Mouse (Mus musculus): Measurements from ENCODE around the gene Gm4491. TPM values are rescaled to one million over a fixed set of nuclear protein-coding genes. Genes with fewer than 3 reads are reported as not detected.

Gene Gm4491
- not detected in 2 replicates for polyA plus RNA-seq (2014; fragmentation: Nextera tagmentation; extraction: Ambion mirVana)

GRCm38 (mm10) chr14:57115823-57116544, at the start of gene Gm4491:
Gm4491 (minus strand) TSS chr14:57115883.
- Histone ChIP-seq H3K9ac (ENCODE audit: low read depth, low read length) (no peak within 1 kb of the TSS), H3K9me3 (ENCODE audit: control insufficient read depth, low read length) (no peaks in the 10 kb centered on the region), H3K4me2 (replicated peaks; ENCODE audit: low read depth, low read length) (0 out of 2 replicates have a peak within 1 kb of the TSS, but pooled peaks have one; percentile 1), H3K27me3 (ENCODE audit: control insufficient read depth, insufficient read depth, low read length) (no peaks in the 10 kb centered on the region), H3K27ac (ENCODE audit: low read depth, low read length) (no peak within 1 kb of the TSS), H3K36me3 (ENCODE audit: control insufficient read depth, insufficient read depth, low read length) (no peaks in the 10 kb centered on the region), H3K4me1 (replicated peaks; ENCODE audit: control insufficient read depth, insufficient read depth, low read length) (peaks cover 7% of the 10 kb centered on the region; the same call in 1 of the 2 replicates), H3K4me3 (ENCODE audit: low read depth, low read length) (no peak within 1 kb of the TSS)
- WGBS: 10% methylated on average over 13 of the region's 13 CpGs
- ATAC-seq (ENCODE audit: low FRiP score) (peak; percentile 68), DNase-seq (ENCODE audit: low spot score) (peak; percentile 62)

DNA sequence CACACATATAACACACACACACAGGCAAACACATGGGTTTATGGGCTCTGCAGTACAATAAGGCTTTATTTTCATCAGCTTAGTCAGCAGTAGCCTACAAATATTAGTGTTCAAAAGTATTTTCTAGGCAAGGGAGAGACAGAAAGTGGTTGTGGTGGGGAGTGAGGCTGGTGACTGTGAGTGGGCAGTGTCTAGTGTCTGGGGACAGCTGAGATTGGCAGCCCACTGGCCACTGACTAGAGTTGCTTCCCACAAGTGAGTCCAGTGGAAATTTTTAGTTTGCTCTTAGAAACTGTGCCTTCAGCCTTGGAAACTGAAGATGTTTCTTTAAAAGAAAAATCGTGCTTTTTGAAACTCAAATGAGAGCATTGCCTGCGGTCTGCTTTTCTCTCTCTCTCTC, 46.1 kb upstream of the Gm4491 start:
- Histone ChIP-seq H3K27me3 (ENCODE audit: control insufficient read depth, insufficient read depth, low read length) (no peaks in the 10 kb centered on the region), H3K27ac (ENCODE audit: low read depth, low read length) (no peak overlapping the region), H3K9ac (ENCODE audit: low read depth, low read length) (no peak overlapping the region), H3K4me3 (ENCODE audit: low read depth, low read length) (no peak overlapping the region), H3K9me3 (ENCODE audit: control insufficient read depth, low read length) (no peaks in the 10 kb centered on the region), H3K4me2 (replicated peaks; ENCODE audit: low read depth, low read length) (no peak overlapping the region), H3K4me1 (replicated peaks; ENCODE audit: control insufficient read depth, insufficient read depth, low read length) (no peaks in the 10 kb centered on the region), H3K36me3 (ENCODE audit: control insufficient read depth, insufficient read depth, low read length) (no peaks in the 10 kb centered on the region)
- DNase-seq (ENCODE audit: low spot score) (no peak), ATAC-seq (ENCODE audit: low FRiP score) (no peak)
- 41% methylated on average over 2 of the region's 2 CpGs for WGBS

DNA sequence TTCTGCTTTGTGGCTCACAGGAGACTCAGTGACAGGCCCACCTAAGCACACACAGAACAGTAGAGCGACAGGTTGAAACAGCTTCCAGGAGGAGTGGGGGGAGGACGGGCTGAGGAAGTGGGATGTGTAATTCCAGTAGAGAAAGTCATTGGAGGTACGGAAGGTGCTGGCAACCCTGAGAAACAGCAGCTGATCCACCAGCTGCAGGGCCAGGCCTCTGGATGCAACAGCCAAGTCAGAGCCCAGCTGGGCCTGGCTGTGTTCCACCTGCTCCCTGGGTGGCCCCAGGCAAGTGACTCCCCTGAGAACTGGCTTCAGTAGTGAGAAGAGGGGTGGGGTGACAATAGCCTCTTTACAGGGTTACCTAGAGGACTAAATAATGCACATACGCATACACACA, 45.5 kb upstream of the Gm4491 start:
- no peaks in the 10 kb centered on the region for H3K36me3 ChIP-seq (ENCODE audit: control insufficient read depth, insufficient read depth, low read length)
- no peak overlapping the region for H3K27ac ChIP-seq (ENCODE audit: low read depth, low read length)
- no peaks in the 10 kb centered on the region for H3K4me1 ChIP-seq (replicated peaks; ENCODE audit: control insufficient read depth, insufficient read depth, low read length)
- H3K4me3 ChIP-seq (ENCODE audit: low read depth, low read length): no peak overlapping the region
- no peaks in the 10 kb centered on the region for H3K27me3 ChIP-seq (ENCODE audit: control insufficient read depth, insufficient read depth, low read length)
- H3K4me2 ChIP-seq (replicated peaks; ENCODE audit: low read depth, low read length): no peak overlapping the region
- ATAC-seq (ENCODE audit: low FRiP score) (no peak), DNase-seq (ENCODE audit: low spot score) (no peak)
- H3K9ac ChIP-seq (ENCODE audit: low read depth, low read length): no peak overlapping the region
- H3K9me3 ChIP-seq (ENCODE audit: control insufficient read depth, low read length): no peaks in the 10 kb centered on the region
- WGBS: 67% methylated on average over 4 of the region's 4 CpGs

GRCm38 (mm10) chr14:57154916-57155315, 39.2 kb upstream of the Gm4491 start:
- no peak for DNase-seq (ENCODE audit: low spot score)
- ATAC-seq (ENCODE audit: low FRiP score): no peak
- no peak overlapping the region for H3K27ac ChIP-seq (ENCODE audit: low read depth, low read length)
- 0 out of 2 replicates have a peak, but pooled peaks cover 2% of the 10 kb centered on the region for H3K4me1 ChIP-seq (replicated peaks; ENCODE audit: control insufficient read depth, insufficient read depth, low read length)
- no peak overlapping the region for H3K4me3 ChIP-seq (ENCODE audit: low read depth, low read length)
- no peaks in the 10 kb centered on the region for H3K9me3 ChIP-seq (ENCODE audit: control insufficient read depth, low read length)
- H3K4me2 ChIP-seq (replicated peaks; ENCODE audit: low read depth, low read length): no peak overlapping the region
- WGBS: 49% methylated on average over 6 of the region's 6 CpGs
- no peak overlapping the region for H3K9ac ChIP-seq (ENCODE audit: low read depth, low read length)
- H3K27me3 ChIP-seq (ENCODE audit: control insufficient read depth, insufficient read depth, low read length): no peaks in the 10 kb centered on the region
- no peaks in the 10 kb centered on the region for H3K36me3 ChIP-seq (ENCODE audit: control insufficient read depth, insufficient read depth, low read length)

DNA sequence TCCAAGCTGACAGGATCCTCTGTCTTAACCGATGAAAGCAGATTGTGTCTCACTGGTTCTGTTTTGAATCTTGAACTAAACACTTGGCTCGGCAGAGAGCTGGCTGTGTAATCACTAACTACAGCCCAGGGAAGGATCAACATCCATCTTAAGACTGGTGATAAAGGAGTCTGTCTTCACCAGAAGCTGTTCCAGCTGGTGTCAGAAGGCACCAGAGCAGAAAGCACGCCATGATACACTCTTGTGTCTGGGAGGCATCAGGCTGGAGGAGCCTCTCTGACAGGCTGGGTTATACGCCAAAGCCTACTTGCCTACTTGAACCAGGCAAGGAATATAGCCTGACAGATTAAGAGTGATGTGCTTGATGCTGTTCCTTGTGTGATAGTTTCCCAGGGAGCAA, 30.1 kb upstream of the Gm4491 start:
- WGBS: 54% methylated on average over 4 of the region's 4 CpGs
- H3K9ac ChIP-seq (ENCODE audit: low read depth, low read length): no peak overlapping the region
- no peaks in the 10 kb centered on the region for H3K9me3 ChIP-seq (ENCODE audit: control insufficient read depth, low read length)
- no peak overlapping the region for H3K4me3 ChIP-seq (ENCODE audit: low read depth, low read length)
- no peak overlapping the region for H3K27ac ChIP-seq (ENCODE audit: low read depth, low read length)
- DNase-seq (ENCODE audit: low spot score) (no peak), ATAC-seq (ENCODE audit: low FRiP score) (no peak)
- H3K4me2 ChIP-seq (replicated peaks; ENCODE audit: low read depth, low read length): no peak overlapping the region
- H3K36me3 ChIP-seq (ENCODE audit: control insufficient read depth, insufficient read depth, low read length): no peaks in the 10 kb centered on the region
- H3K27me3 ChIP-seq (ENCODE audit: control insufficient read depth, insufficient read depth, low read length): no peaks in the 10 kb centered on the region
- H3K4me1 ChIP-seq (replicated peaks; ENCODE audit: control insufficient read depth, insufficient read depth, low read length): no peaks in the 10 kb centered on the region

- peaks cover 27% of the 10 kb centered on the region for H3K27me3 ChIP-seq (ENCODE audit: control insufficient read depth, insufficient read depth, low read length)
These were observed 19.6 kb upstream of the Gm4491 start for GRCm38 (mm10) chr14:57135265-57135664.

DNA sequence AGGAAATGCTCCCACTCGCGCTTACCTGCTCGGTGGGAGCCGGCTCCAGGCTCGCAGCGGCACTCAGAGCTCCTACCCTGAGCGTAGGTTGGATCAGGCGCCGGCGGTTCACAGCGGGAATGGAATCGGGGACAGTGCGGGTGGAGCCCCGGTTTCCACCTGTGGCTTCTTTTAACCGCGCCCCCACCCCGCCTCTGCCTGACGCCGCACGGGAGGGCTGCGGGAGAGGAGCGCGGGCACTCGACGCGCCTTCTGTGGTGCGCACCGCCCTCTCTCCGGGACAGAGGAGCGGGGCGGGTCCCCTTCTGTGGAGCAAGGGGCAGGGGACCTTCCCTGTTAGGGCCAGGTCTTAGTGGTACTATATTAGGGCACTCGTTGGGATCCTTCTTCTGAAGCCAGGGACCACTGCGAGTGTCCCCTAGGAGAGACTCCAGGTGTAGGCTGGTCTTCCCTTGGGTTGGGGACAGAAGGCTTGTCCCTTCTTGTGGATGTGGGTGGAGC, 17.5 kb upstream of the Gm4491 start, which contains the start of gene Gjb6:
Gene Gjb6, minus strand, starts transcription at position 451 of the 501 bp plus-strand sequence.
- H3K4me3 ChIP-seq (ENCODE audit: low read depth, low read length): peak within 1 kb of the TSS; percentile 31
- no peaks in the 10 kb centered on the region for H3K9me3 ChIP-seq (ENCODE audit: control insufficient read depth, low read length)
- H3K4me2 ChIP-seq (replicated peaks; ENCODE audit: low read depth, low read length): peak within 1 kb of the TSS; percentile 60
- no peak for ATAC-seq (ENCODE audit: low FRiP score)
- H3K36me3 ChIP-seq (ENCODE audit: control insufficient read depth, insufficient read depth, low read length): no peaks in the 10 kb centered on the region
- DNase-seq (ENCODE audit: low spot score): peak; percentile 33
- peaks cover 27% of the 10 kb centered on the region for H3K27me3 ChIP-seq (ENCODE audit: control insufficient read depth, insufficient read depth, low read length)
- WGBS: under 1% methylated on average over 33 of the region's 33 CpGs
- no peak within 1 kb of the TSS for H3K27ac ChIP-seq (ENCODE audit: low read depth, low read length)
- H3K4me1 ChIP-seq (replicated peaks; ENCODE audit: control insufficient read depth, insufficient read depth, low read length): peaks cover 6% of the 10 kb centered on the region; the same call in 1 of the 2 replicates
- H3K9ac ChIP-seq (ENCODE audit: low read depth, low read length): no peak within 1 kb of the TSS

More at GRCm38 (mm10) chr14:57135265-57135664, 19.6 kb upstream of the Gm4491 start:
- 29% methylated on average over 8 of the region's 8 CpGs for WGBS
- Histone ChIP-seq H3K36me3 (ENCODE audit: control insufficient read depth, insufficient read depth, low read length) (no peaks in the 10 kb centered on the region), H3K9me3 (ENCODE audit: control insufficient read depth, low read length) (no peaks in the 10 kb centered on the region), H3K4me3 (ENCODE audit: low read depth, low read length) (no peak overlapping the region), H3K27ac (ENCODE audit: low read depth, low read length) (no peak overlapping the region), H3K4me1 (replicated peaks; ENCODE audit: control insufficient read depth, insufficient read depth, low read length) (peaks cover 6% of the 10 kb centered on the region; the same call in 1 of the 2 replicates), H3K9ac (ENCODE audit: low read depth, low read length) (no peak overlapping the region), H3K4me2 (replicated peaks; ENCODE audit: low read depth, low read length) (no peak overlapping the region)
- ATAC-seq (ENCODE audit: low FRiP score) (no peak), DNase-seq (ENCODE audit: low spot score) (no peak)

DNA sequence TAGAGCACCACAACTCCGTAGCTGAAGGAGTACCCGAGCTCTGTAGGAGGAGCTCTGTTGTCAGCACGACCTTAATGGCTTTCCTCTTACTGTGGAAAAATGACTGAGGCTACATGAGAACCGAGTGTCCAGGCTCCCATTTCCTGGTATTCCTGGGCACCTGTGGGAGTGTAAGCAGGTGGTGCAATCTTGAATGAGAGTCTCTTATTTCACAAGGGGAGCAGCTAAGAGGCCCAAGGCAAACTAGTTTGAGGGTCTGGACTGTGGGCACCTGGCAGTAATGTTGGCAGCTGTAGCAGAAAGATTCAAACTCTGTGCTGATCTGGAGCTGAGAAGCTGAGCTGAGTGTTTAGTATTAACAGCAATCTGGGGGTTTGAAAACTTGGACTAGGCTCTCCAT, 11.7 kb upstream of the Gm4491 start:
- Histone ChIP-seq H3K4me2 (replicated peaks; ENCODE audit: low read depth, low read length) (no peak overlapping the region), H3K9ac (ENCODE audit: low read depth, low read length) (no peak overlapping the region), H3K27ac (ENCODE audit: low read depth, low read length) (no peak overlapping the region), H3K36me3 (ENCODE audit: control insufficient read depth, insufficient read depth, low read length) (no peaks in the 10 kb centered on the region), H3K9me3 (ENCODE audit: control insufficient read depth, low read length) (no peaks in the 10 kb centered on the region), H3K4me3 (ENCODE audit: low read depth, low read length) (no peak overlapping the region), H3K27me3 (ENCODE audit: control insufficient read depth, insufficient read depth, low read length) (peaks cover 5% of the 10 kb centered on the region), H3K4me1 (replicated peaks; ENCODE audit: control insufficient read depth, insufficient read depth, low read length) (no peaks in the 10 kb centered on the region)
- ATAC-seq (ENCODE audit: low FRiP score) (no peak), DNase-seq (ENCODE audit: low spot score) (no peak)
- WGBS: 74% methylated on average over 4 of the region's 4 CpGs

- 86% methylated on average over 7 of the region's 7 CpGs for WGBS
- no peak for ATAC-seq (ENCODE audit: low FRiP score)
These were observed 6.6 kb upstream of the Gm4491 start for GRCm38 (mm10) chr14:57122295-57122694.

More at GRCm38 (mm10) chr14:57122295-57122694, 6.6 kb upstream of the Gm4491 start:
- no peaks in the 10 kb centered on the region for H3K36me3 ChIP-seq (ENCODE audit: control insufficient read depth, insufficient read depth, low read length)
- H3K4me2 ChIP-seq (replicated peaks; ENCODE audit: low read depth, low read length): no peak overlapping the region
- H3K4me3 ChIP-seq (ENCODE audit: low read depth, low read length): no peak overlapping the region
- H3K9ac ChIP-seq (ENCODE audit: low read depth, low read length): no peak overlapping the region
- H3K27ac ChIP-seq (ENCODE audit: low read depth, low read length): no peak overlapping the region
- no peaks in the 10 kb centered on the region for H3K27me3 ChIP-seq (ENCODE audit: control insufficient read depth, insufficient read depth, low read length)
- no peak for DNase-seq (ENCODE audit: low spot score)
- H3K9me3 ChIP-seq (ENCODE audit: control insufficient read depth, low read length): no peaks in the 10 kb centered on the region
- no peaks in the 10 kb centered on the region for H3K4me1 ChIP-seq (replicated peaks; ENCODE audit: control insufficient read depth, insufficient read depth, low read length)

All from hindbrain, embryonic 11.5 days (tissue).